Mouse (Mus musculus) retina, embryonic 14.5 days (tissue): ENCODE results near the gene Lilr4b.
"Not testable (repeated sequence)": the region's sequence is repeated elsewhere in the genome, so short reads cannot be mapped to it uniquely, and the experiment has no call there.

Source experiments
- DNase-seq: peaks from one replicate; pipeline ENCODE4 v3.0.0-alpha.2; 2015; ENCODE audit warnings: low spot score

Gene Lilr4b

DNA sequence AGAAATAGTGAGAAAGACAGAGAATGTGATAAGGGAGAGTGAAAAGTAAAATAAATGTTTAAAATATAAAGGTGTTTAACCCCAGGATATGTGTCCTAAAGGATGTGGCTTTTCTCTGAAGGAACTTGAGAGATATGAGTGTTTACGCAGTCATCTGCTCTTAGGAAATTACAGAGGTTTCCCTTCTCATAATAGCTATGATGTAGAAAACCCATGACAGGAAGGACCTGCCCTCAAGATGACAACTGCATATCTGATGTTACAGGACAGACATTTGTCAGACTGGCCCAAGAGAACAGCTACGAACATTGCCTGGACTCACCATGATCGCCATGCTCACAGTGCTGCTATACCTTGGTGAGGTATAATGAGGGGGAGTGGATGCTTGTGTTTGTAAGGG lies at the start of gene Lilr4b, which contains the start of gene Gm49339:
Gene Lilr4b (plus strand): TSS at position 236 of the 400 bp plus-strand sequence.
Gene Gm49339 (plus strand): TSS at position 216 of the 400 bp plus-strand sequence.
- not testable (repeated sequence) for DNase-seq

DNA sequence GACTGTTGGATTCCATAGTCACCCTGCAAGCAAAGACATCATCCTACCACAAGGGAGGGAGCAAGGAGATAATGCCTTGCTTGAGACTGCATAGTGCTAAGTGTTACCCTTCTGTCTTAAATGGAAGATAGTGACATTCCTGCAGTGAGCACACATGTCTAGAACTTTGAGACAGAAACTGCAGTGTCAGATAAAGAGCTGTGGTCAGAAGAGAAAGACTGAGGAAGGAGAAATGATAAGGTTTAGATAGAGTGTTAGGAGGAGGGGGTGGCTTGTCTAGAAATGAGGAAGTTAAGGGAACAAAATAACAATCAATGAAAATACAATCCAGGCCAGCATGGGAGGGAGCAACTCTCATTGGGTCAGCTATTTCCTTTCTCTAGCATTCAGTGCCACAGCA lies 47.5 kb upstream of the Lilr4b start:
- no peak for DNase-seq

DNA sequence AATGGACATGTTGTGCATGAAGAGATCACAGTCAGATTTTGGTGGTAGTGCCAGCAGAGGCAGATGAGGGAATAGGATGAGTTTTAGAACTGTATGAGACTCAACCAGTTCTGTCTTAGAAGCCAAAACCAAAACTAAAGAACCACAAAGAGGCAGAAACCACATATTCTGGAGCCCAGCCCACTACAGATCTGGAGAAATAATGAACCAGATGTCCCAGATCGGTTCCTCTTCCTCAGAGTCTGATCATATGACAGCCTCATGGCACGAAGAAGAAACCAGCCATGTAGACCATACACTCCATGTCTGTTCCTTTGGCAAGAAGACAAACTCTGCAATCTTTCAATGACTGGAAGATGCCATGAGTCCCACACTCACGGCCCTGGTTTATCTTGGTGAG lies 44.7 kb upstream of the Lilr4b start:
- no peak for DNase-seq

GRCm38 (mm10) chr10:51451610-51452009 lies 28.8 kb upstream of the Lilr4b start:
- no peak for DNase-seq

GRCm38 (mm10) chr10:51453616-51454298 lies 26.7 kb upstream of the Lilr4b start:
- DNase-seq: no peak

DNA sequence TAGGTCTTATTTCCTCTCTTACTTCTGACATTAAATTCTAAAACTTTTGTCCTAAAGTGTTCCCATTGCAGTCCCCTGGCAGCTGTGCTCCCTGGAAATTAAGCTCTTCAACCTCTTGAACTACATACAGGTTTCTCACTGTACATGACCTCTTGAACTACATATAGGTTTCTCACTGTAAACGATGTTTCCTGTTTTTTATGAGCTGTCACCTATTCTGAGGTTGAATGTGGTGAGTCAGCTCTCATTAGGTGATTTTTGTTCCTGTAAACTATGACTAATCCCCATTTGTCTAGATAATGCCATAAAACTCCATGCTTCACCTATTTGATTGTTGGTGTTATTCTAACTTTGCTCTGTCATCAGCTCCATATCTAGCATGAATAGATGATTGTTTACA lies 26.1 kb upstream of the Lilr4b start:
- DNase-seq: no peak

DNA sequence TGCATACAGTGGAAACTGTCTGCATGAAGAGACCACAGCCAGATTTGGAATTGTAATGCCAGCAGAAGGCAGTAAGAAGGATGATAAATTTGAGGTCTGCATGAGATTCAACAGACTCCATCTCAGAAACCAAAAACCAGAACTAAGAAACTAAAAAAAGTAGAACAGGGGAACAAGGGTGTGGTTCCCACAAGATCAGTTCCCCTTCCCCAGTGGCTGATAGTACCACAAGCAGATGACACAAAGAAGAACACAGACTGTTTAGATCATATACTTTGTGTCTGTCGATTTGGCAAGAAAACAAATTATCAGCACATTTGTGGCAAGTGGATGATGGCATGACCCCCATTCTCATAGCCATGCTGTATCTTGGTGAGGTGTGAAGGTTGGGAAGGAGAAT lies 24.7 kb upstream of the Lilr4b start:
- no peak for DNase-seq

- no peak for DNase-seq
These were observed 24.1 kb upstream of the Lilr4b start for GRCm38 (mm10) chr10:51456369-51456768.

GRCm38 (mm10) chr10:51463800-51464199 lies 16.6 kb upstream of the Lilr4b start:
- DNase-seq: not testable (repeated sequence)

- not testable (repeated sequence) for DNase-seq
These were observed 10.3 kb downstream of the Lilr4b start, which contains the start of gene Lilrb4a for GRCm38 (mm10) chr10:51490691-51491090. Gene Lilrb4a (plus strand): TSS chr10:51490956.

GRCm38 (mm10) chr10:51520021-51520420 lies 39.6 kb downstream of the Lilr4b start:
- DNase-seq: no peak

- DNase-seq: no peak
These were observed 41.0 kb downstream of the Lilr4b start for GRCm38 (mm10) chr10:51521453-51521852.

GRCm38 (mm10) chr10:51526090-51526489 lies 45.7 kb downstream of the Lilr4b start:
- DNase-seq: no peak

- no peak for DNase-seq
These were observed 46.2 kb downstream of the Lilr4b start for GRCm38 (mm10) chr10:51526633-51527032.

DNA sequence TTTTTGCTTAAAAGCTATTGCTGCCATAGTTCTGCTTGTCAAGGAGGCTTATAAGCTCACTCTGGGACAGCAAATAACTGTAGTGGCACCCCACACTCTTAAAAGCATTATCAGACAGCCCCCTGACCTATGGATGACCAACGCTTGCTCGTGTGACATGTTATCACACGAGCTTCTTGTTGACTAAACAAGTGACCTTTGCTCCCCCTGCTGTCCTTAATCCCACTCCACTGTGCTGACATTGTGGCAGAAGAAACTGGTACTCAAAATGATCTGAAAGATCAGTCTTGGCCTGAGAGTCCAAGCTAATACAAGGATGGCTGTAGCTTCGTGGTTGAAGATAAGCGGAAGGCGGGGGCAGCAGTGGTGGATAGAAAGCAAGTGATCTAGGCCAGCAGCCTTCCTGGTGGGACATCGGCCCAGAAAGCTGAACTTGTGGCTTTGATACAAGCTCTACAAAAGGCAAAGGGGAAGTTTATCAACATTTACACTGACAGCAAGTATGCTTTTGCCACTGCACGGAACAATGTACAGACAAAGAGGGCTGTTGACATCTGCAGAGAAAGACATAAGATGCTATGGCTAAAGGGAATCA lies 48.5 kb downstream of the Lilr4b start:
- DNase-seq: no peak

DNA sequence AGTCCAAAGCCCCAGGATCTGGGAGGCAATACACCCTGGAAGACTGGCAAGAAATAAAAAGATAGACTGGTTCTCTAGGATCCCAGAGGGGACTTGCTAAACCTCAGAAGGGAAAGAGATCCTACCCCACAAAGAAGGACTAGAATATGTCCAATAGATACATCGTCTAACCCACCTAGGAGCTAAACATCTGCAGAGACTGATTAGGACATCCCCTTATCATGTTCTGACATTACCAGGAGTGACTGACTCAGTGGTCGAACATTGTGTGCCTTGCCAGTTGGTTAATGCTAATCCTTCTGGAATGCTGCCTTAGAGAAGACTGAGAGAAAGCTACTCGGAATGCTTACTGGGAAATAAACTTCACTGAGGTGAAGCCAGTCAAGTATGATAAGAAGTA lies 49.1 kb downstream of the Lilr4b start:
- DNase-seq: no peak

DNA sequence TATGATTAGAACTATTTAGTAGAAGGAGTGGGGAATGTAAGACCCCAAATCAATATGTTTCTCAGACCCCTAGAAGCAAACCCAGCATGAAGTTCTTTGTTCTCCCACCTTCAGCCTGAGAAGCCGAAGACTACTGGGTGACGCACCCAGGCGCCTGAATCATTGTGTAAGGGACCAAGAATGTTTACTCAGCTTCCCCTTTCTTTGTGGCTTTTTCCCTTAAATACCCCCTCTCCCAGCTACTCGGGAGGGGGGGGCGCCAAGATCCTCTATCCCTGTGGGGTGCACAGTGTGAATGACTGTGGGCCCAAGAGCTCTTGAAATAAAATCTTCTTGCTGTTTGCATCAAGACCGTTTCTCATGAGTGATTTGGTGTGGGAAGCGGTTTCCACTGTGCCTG lies 50.4 kb downstream of the Lilr4b start:
- no peak for DNase-seq
